Mouse (Mus musculus) embryonic facial prominence, embryonic 11.5 days (tissue): ENCODE measurements around the gene Rhcg. TPM values are rescaled to one million over a fixed set of nuclear protein-coding genes. Genes with fewer than 3 reads are reported as not detected.

Experiments used
- ATAC-seq: fragments of 200-750 bp; cut with Nextera tagmentation; replicated peaks from 2 replicates; pipeline ENCODE4 v1.8.0; 2017; ENCODE audit warnings: low read depth; ENCODE audit not compliant: insufficient number of reproducible peaks, low FRiP score, low TSS enrichment
- DNase-seq: peaks from one replicate; pipeline ENCODE4 v3.0.0-alpha.2; 2015; ENCODE audit warnings: low spot score
- H3K27ac ChIP-seq: fragments of 300-500 bp; sonication (generic); replicated peaks from 2 replicates; pipeline ENCODE4 v1.5.1; 2014; ENCODE audit warnings: mild to moderate bottlenecking, low read depth, low read length, control low read depth
- H3K27me3 ChIP-seq: fragments of 300-500 bp; sonication (generic); 2 replicates; pipeline ENCODE4 v1.6.1; 2014; ENCODE audit warnings: mild to moderate bottlenecking, low read length, moderate library complexity, mixed read lengths; ENCODE audit not compliant: control insufficient read depth, insufficient read depth
- H3K36me3 ChIP-seq: fragments of 300-500 bp; sonication (generic); replicated peaks from 2 replicates; pipeline ENCODE4 v1.6.1; 2014; ENCODE audit warnings: low read depth, mild to moderate bottlenecking, low read length, moderate library complexity, mixed read lengths; ENCODE audit not compliant: control insufficient read depth, insufficient read depth
- H3K4me1 ChIP-seq: fragments of 300-500 bp; sonication (generic); 2 replicates; pipeline ENCODE4 v1.6.1; 2014; ENCODE audit warnings: low read length, mixed read lengths; ENCODE audit not compliant: control insufficient read depth, insufficient read depth
- H3K4me2 ChIP-seq: fragments of 300-500 bp; sonication (generic); 2 replicates; pipeline ENCODE4 v1.6.1; 2014; ENCODE audit warnings: low read depth, mild to moderate bottlenecking, control low read depth, low read length, moderate library complexity
- H3K4me3 ChIP-seq: fragments of 300-500 bp; sonication (generic); 2 replicates; pipeline ENCODE4 v1.5.1; 2014; ENCODE audit warnings: low read depth, low read length, control low read depth
- H3K9ac ChIP-seq: fragments of 300-500 bp; sonication (generic); replicated peaks from 2 replicates; pipeline ENCODE4 v1.6.1; 2014; ENCODE audit warnings: mild to moderate bottlenecking, control low read depth, low read length
- H3K9me3 ChIP-seq: fragments of 300-500 bp; sonication (generic); replicated peaks from 2 replicates; pipeline ENCODE4 v1.6.1; 2016; ENCODE audit warnings: mild to moderate bottlenecking, low read length, inconsistent platforms, mixed read lengths; ENCODE audit not compliant: control insufficient read depth
- WGBS: fragments of 180-500 bp; shearing (Covaris S2); extraction: QIAGEN DNeasy Blood & Tissue Kit; methylation state at CpG from one replicate; pipeline ENCODE4 v1.1.7; 2014; 5-methylcytosine and 5-hydroxymethylcytosine counted together
- polyA plus RNA-seq: library from polyadenylated mRNA; unstranded; fragments of >200 nt; fragmentation: Nextera tagmentation; extraction: Ambion mirVana; gene quantifications from 2 replicates; pipeline ENCODE4 v1.2.1, GENCODE M21; 2014

Gene Rhcg
- polyA plus RNA-seq, result 0.53 and 0.67 TPM in 2 replicates

GRCm38 (mm10) chr7:79617418-79617817 lies at the start of gene Rhcg:
TSS of gene Rhcg (minus strand) at chr7:79617657.
- Histone ChIP-seq H3K27me3 (peaks cover 23% of the 10 kb centered on the region), H3K27ac (no peak within 1 kb of the TSS), H3K4me1 (no peaks in the 10 kb centered on the region), H3K4me2 (no peak within 1 kb of the TSS), H3K9me3 (no peaks in the 10 kb centered on the region), H3K36me3 (no peaks in the 10 kb centered on the region), H3K4me3 (no peak within 1 kb of the TSS), H3K9ac (no peak within 1 kb of the TSS)
- ATAC-seq, result no peak
- DNase-seq, result peak; percentile 3
- 8% methylated on average over 33 of the region's 33 CpGs for WGBS

GRCm38 (mm10) chr7:79666690-79667089 lies 49.2 kb upstream of the Rhcg start:
- Histone ChIP-seq H3K27ac (no peak overlapping the region), H3K36me3 (peaks cover 3% of the 10 kb centered on the region), H3K4me1 (no peaks in the 10 kb centered on the region), H3K4me3 (no peak overlapping the region), H3K4me2 (no peak overlapping the region), H3K27me3 (no peaks in the 10 kb centered on the region), H3K9me3 (no peaks in the 10 kb centered on the region), H3K9ac (no peak overlapping the region)
- ATAC-seq (no peak), DNase-seq (no peak)

GRCm38 (mm10) chr7:79661253-79661890 lies 43.9 kb upstream of the Rhcg start:
- H3K9ac ChIP-seq, result peak overlapping the region; percentile 81

GRCm38 (mm10) chr7:79660291-79661150 lies 43.1 kb upstream of the Rhcg start:
- Histone ChIP-seq H3K36me3 (no peaks in the 10 kb centered on the region; the same call in 1 of the 2 replicates), H3K4me2 (peak overlapping the region; percentile 89), H3K4me1 (no peaks in the 10 kb centered on the region), H3K27me3 (no peaks in the 10 kb centered on the region), H3K9ac (peak overlapping the region; percentile 81), H3K9me3 (no peaks in the 10 kb centered on the region), H3K27ac (0 out of 2 replicates have a peak overlapping the region, but pooled peaks have one; percentile 5), H3K4me3 (peak overlapping the region; percentile 87)
- WGBS, result under 1% methylated on average over 73 of the region's 73 CpGs
- peak; percentile 15 for DNase-seq
- peak; percentile 58 for ATAC-seq

More at GRCm38 (mm10) chr7:79661253-79661890, 43.9 kb upstream of the Rhcg start:
- Histone ChIP-seq H3K27ac (no peak overlapping the region), H3K36me3 (no peaks in the 10 kb centered on the region; the same call in 1 of the 2 replicates), H3K9me3 (no peaks in the 10 kb centered on the region), H3K27me3 (no peaks in the 10 kb centered on the region), H3K4me2 (peak overlapping the region; percentile 89), H3K4me3 (peak overlapping the region; percentile 87), H3K4me1 (no peaks in the 10 kb centered on the region)
- DNase-seq, result no peak
- WGBS, result 16% methylated on average over 5 of the region's 5 CpGs
- no peak for ATAC-seq

GRCm38 (mm10) chr7:79659578-79660290 lies 42.3 kb upstream of the Rhcg start, which contains the start of gene Ticrr:
TSS of gene Ticrr (plus strand) at chr7:79660196.
- no peaks in the 10 kb centered on the region; the same call in 1 of the 2 replicates for H3K36me3 ChIP-seq
- no peaks in the 10 kb centered on the region for H3K9me3 ChIP-seq
- 0 out of 2 replicates have a peak within 1 kb of the TSS, but pooled peaks have one; percentile 5 for H3K27ac ChIP-seq
- peak; percentile 96 for ATAC-seq
- peak; percentile 98 for DNase-seq
- H3K4me2 ChIP-seq, result peak within 1 kb of the TSS; percentile 89
- H3K4me3 ChIP-seq, result peak within 1 kb of the TSS; percentile 87
- H3K4me1 ChIP-seq, result no peaks in the 10 kb centered on the region
- peak within 1 kb of the TSS; percentile 81 for H3K9ac ChIP-seq
- H3K27me3 ChIP-seq, result no peaks in the 10 kb centered on the region
- under 1% methylated on average over 39 of the region's 39 CpGs for WGBS

GRCm38 (mm10) chr7:79654586-79654985 lies 37.1 kb upstream of the Rhcg start:
- Histone ChIP-seq H3K9ac (no peak overlapping the region), H3K27me3 (no peaks in the 10 kb centered on the region), H3K36me3 (no peaks in the 10 kb centered on the region), H3K4me1 (no peaks in the 10 kb centered on the region), H3K4me2 (no peak overlapping the region), H3K9me3 (no peaks in the 10 kb centered on the region), H3K4me3 (no peak overlapping the region), H3K27ac (no peak overlapping the region)
- ATAC-seq (no peak), DNase-seq (no peak)
- 10% methylated on average over 1 of the region's 1 CpGs for WGBS

- no peak overlapping the region for H3K4me2 ChIP-seq
- H3K27ac ChIP-seq, result no peak overlapping the region
- ATAC-seq (no peak), DNase-seq (no peak)
- H3K9ac ChIP-seq, result no peak overlapping the region
- no peaks in the 10 kb centered on the region for H3K4me1 ChIP-seq
- no peaks in the 10 kb centered on the region for H3K36me3 ChIP-seq
- 77% methylated on average over 1 of the region's 1 CpGs for WGBS
- H3K9me3 ChIP-seq, result no peaks in the 10 kb centered on the region
- H3K27me3 ChIP-seq, result no peaks in the 10 kb centered on the region
- no peak overlapping the region for H3K4me3 ChIP-seq
Observed at GRCm38 (mm10) chr7:79654185-79654584, 36.7 kb upstream of the Rhcg start.
